Mouse (Mus musculus) cerebellum, adult 9-10 months (tissue): ENCODE results near the gene Tnk1.

Source experiments
- DNase-seq: peaks from one replicate; pipeline ENCODE4 v3.0.0; 2022

Gene Tnk1

GRCm38 (mm10) chr11:69858113-69858998 lies at the start of gene Tnk1:
Gene Tnk1 (minus strand): TSS chr11:69858730.
- no peak for DNase-seq

- DNase-seq = no peak
These were observed 45.8 kb upstream of the Tnk1 start for GRCm38 (mm10) chr11:69904311-69904710.

DNA sequence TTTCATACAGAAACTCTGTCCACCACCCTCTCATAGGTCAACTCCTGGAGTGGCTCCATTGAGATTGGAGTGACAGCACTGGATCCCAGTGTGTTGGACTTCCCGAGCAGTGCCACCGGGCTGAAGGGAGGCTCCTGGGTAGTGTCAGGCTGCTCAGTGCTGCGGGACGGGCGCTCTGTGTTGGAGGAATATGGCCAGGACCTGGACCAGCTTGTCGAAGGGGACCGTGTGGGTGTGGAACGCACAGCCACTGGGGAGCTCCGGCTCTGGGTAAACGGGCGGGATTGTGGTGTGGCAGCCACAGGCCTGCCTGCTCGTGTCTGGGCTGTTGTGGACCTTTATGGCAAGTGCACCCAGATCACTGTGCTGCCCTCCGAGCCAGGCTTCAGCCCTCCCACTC lies 44.4 kb upstream of the Tnk1 start:
- no peak for DNase-seq

DNA sequence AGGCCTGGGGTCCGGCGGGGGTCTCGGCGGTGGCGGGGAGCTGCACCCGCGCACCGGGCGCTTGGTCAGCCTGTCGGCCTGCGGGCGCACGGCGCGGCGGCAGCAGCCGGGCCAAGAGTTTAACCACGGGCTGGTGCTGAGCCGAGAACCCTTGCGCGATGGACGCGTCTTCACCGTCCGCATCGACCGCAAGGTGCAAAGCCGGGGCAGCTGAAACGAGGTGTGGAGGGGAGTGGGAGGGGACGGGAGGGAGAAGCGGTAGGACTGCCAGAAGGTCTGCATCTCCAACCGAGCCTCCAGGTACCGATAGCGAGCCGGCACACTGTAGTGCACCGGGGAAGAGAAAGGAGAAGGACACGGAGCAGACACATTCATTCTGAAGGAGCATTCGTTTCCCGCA lies 43.5 kb upstream of the Tnk1 start:
- no peak for DNase-seq

GRCm38 (mm10) chr11:69901406-69901846 lies 42.9 kb upstream of the Tnk1 start:
- DNase-seq = peak; percentile 95

GRCm38 (mm10) chr11:69900471-69901405 lies 42.2 kb upstream of the Tnk1 start, which contains the start of the genes 2810408A11Rik and Neurl4:
Gene 2810408A11Rik (minus strand): TSS chr11:69900987.
Gene Neurl4 (plus strand): TSS chr11:69901072.
- DNase-seq = peak; percentile 93

- DNase-seq = peak; percentile 50
These were observed 41.3 kb upstream of the Tnk1 start for GRCm38 (mm10) chr11:69899870-69900269.

- DNase-seq = no peak
These were observed 36.8 kb upstream of the Tnk1 start, which contains the start of gene Acap1 for GRCm38 (mm10) chr11:69895291-69895690. Gene Acap1 (minus strand): TSS chr11:69895539.

DNA sequence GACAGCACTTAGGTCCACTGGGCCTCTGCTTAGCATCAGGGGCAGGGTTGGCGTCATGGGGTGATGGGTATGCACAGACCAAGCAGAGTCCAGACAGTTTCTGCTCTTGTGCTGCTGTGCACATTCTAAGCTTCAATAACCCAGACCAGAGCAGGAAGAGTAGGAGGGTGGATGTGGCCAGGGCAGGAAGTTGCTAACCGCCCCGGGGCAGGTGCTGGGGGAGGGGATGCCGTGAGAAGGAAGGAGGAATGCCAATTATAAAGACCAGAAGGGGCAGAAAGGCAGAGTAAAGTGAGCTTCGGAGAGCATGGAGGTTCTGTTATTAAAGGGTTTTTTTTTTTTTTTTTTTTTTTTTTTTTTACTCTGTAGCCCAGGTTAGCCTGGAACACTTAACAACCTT lies 36.1 kb upstream of the Tnk1 start:
- DNase-seq = no peak

DNA sequence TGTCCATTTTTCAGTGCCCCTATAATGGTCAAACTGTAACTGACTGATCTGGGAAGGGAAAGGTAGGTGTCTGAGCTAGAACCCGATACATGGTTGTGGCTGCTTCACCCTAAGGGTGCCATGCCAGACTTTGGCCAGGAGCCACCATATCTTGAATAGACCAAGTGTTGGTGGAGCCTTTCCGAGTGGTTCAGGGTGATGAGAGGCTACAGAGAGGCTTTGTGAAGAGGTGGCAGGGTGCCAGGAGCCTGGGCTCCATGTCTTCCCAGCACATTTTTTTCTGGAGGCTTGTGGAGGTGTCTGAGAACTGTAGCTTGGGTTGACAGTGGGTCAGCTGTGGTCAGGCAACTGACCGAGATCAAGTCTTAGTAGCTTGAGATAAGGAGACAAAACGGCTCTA lies 33.0 kb upstream of the Tnk1 start:
- no peak for DNase-seq

- no peak for DNase-seq
These were observed 28.5 kb upstream of the Tnk1 start for GRCm38 (mm10) chr11:69886907-69887635.

DNA sequence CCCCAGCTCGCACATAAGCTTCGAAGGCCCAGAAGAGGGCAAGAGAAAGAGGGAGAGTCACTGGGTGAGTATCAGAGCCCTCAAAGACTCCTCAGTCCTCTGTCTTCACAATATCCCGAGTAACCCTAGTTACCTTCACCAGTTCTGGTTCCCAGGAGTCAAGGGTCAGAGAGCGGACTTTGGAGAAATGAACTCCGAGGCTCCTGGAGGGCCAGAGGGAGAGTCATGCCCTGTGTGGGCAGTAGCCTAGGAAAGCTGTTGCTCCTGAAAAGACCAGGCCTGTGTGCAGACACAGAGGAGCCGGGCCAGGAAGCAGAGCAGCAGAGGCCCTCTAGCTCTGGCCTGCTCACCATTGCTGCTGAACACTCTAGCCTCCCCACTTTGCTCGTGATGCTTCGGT lies 26.1 kb upstream of the Tnk1 start:
- no peak for DNase-seq

DNA sequence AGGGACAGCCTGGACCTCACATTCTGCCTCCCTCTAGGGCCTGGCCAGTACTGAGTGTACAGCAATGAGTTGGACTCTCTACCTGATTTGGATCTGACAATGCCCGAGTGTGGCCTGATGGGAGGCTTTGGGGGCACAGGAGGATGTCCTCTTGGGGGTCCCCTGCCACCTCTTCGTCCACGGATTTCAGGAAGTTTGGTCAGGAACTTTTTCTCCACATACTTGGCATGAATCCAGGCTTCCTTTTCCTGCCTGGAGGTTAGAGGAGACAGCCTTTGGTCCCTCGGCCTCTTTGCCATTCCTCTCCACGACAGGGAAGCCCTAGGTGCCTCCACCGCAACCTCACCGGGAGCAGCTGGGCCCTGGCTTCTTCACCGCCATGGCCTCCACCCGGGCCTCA lies 25.7 kb upstream of the Tnk1 start:
- no peak for DNase-seq

DNA sequence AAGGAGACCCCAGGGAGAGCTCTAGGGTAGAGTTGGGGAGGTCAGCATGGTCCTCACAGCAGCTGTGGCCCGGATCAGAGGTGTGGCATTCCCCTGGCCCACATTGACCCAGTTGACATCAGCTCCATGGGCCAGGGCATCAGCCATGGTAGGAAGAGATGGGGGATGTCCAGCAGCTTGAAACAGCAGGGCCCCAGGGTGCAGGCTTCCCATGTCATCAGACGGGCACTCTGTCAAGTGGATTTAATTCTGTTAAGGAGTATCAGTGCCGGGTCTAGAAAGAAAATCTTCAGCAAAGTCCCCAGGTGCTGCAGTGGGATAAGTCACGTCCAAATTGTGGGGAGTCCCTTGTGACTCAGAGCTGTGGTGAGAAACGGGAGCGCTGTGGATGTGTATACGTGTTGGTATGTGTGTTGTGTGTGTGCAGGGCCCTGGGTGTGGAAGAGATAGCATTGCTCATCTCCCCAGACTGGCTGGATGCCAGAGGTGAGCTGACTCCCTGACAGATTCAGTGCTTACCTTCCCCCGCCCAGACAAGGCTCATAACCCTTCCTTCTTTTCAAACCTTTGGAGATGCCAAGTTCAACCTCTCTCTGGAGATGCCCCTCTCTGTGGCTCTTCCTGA lies 25.1 kb upstream of the Tnk1 start:
- no peak for DNase-seq

DNA sequence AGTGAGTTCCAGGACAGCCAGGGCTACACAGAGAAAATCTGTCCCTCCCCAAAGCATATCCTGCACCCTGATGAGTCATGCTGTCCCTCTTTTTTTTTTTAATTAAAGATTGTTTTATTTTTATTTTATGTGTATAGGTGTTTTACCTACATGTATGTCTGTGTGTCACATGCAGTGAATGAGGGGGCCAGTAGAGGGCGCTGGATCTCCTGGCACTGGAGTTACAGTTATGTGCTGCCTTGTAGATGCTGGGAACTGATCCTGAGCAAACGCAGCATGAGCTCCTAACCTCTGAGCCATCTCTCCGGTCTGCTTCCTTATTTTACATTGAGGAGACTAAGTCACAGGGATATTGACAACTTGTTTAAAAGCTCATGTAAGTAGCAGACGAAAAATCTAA lies 24.5 kb upstream of the Tnk1 start:
- DNase-seq = no peak

- DNase-seq = no peak
These were observed 23.5 kb upstream of the Tnk1 start for GRCm38 (mm10) chr11:69881787-69882670.

DNA sequence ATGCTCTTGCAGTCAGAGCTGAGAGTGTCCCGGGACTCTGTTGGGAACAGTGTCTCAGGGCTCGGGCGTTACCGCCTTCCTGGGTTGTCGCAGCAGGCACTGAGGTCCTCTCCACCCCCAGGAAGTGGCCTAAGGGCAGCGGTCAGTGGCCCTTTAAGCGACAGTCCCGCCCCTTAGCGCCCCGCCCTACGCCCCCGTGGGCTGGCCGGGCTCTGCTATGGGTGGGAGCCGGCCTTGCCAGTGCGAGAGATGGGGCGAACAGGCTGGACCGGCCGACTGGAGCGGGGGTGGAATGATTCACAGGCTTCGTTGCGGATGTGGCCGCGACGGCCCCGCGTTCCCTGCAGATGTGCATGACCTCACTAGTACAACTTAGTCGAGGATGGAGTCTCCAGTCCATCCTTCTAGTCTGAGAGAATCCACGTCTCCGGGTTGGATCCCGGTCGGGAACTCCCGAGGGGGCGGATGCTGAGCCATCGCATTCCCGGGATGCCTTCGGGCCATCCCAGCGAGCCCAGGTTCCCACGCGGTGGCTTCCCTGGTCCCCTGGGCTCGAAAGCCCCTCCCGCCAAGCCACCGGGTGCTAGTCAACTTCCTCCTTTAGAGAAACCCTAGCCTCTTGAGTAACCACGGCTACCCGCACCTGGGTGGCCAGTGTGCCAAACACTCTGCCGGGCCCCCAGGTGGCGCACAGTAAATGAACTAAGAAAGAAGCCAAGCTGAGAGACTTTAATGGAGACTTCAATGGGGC lies 22.5 kb upstream of the Tnk1 start, which contains the start of gene Kctd11:
Gene Kctd11, minus strand, starts transcription at position 554 of the 751 bp plus-strand sequence.
- DNase-seq = peak; percentile 69

DNA sequence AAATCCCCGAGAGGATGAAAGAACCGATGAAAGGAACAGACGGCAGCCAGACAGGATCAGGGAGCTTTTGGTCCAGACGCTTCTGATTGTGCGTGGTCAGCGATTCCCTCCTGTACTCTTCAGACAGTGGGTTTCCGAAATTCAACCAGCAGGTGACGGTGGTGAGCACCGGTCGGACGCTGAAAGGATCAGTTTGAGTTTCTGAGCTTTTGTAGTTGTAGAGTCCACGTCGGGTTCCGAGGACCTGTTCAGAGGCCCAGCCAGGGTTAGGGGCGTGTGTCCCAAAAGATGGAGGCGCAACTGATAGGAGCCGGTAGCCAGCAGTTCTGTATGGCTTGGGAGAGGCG lies 21.9 kb upstream of the Tnk1 start:
- DNase-seq = peak; percentile 62

DNA sequence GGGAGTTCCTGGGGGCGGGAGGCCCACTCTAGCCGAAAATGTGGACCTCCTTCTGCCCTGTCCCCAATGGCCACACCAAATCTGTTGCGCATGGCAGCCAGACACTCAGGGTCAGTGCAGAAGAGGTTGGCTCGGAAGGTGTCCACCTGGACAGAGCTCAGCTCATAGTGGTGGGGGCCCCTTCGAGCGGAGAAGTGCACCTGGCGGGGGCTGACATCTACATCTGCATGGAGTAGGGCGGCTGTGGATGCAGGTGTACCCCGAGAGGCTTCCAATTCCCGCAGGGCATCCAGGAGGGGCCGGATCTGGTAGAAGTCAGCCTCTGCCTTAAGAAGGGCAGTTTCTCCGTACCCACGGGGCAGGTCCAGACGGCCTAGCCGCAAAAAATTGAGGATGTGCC lies 21.2 kb upstream of the Tnk1 start:
- DNase-seq = no peak

- DNase-seq = no peak
These were observed 20.4 kb upstream of the Tnk1 start for GRCm38 (mm10) chr11:69878952-69879351.
